9 mouse cellular contexts compared by ENCODE assay signal in genomic region chr3:102715839-102716238, GRCm38 (mm10). TPM values are rescaled to one million over a fixed set of nuclear protein-coding genes. Genes with fewer than 3 reads are reported as not detected.
DNase-seq lines count a peak whose midpoint lies in the region; ATAC-seq and TF ChIP-seq lines count a peak whose summit lies in the region.
"Had no signal": no experiment of that assay in that cellular context is flagged by ENCODE, and none has a peak within 500 bp of the region (broad histone marks: within the 10 kb centered on the region; RNA-seq: fewer than 3 reads in every experiment).

No protein-coding gene starts in this region.

- intact Hi-C loops in gastrocnemius, adult 2 months (cut with DNase I): loop anchor here (1.0 kb wide), 2 partner anchors 88 to 454 kb away; no protein-coding TSS in a partner anchor
- intact Hi-C loops in gastrocnemius, postnatal 14 days (cut with DNase I; ENCODE audit: low total_unique reads): loop anchor here (2.0 kb wide), 1 partner anchor 89 kb away; no protein-coding TSS in a partner anchor

- H3K4me2 ChIP-seq in kidney, postnatal 0 days (ENCODE audit: low read length): 0 out of 2 replicates have a peak overlapping the region, but pooled peaks have one; percentile 48
- H3K4me2 ChIP-seq in liver, embryonic 12.5 days: peak overlapping the region; percentile 62

- no peak overlapping the region for H3K4me3 ChIP-seq in gastrocnemius, adult 2 months
- no peak overlapping the region for H3K4me3 ChIP-seq in kidney, postnatal 0 days (replicated peaks; ENCODE audit: low read depth, low read length)
- peak overlapping the region; percentile 42 for H3K4me3 ChIP-seq in liver, embryonic 12.5 days

- no peaks in the 10 kb centered on the region for H3K27me3 ChIP-seq in kidney, postnatal 0 days (ENCODE audit: insufficient read depth, low read length)
- H3K27me3 ChIP-seq in liver, embryonic 12.5 days (replicated peaks): no peaks in the 10 kb centered on the region

- no peak for DNase-seq in gastrocnemius, adult 2 months
- DNase-seq in gastrocnemius, postnatal 14 days: no peak
- DNase-seq in kidney, postnatal 0 days (ENCODE audit: low spot score): no peak
- no peak for DNase-seq in kidney, postnatal 14 days
- DNase-seq in right cerebral cortex, adult 18-20 months: no peak
- DNase-seq in lung, postnatal 36 days: no peak
- DNase-seq: adrenal gland, postnatal 14 days had no signal

- H3K9ac ChIP-seq in kidney, postnatal 0 days (ENCODE audit: low read depth, low read length): no peak overlapping the region
- H3K9ac ChIP-seq in liver, embryonic 12.5 days: no peak overlapping the region

- H3K36me3 ChIP-seq in kidney, postnatal 0 days (ENCODE audit: insufficient read depth, low read length): no peaks in the 10 kb centered on the region
- H3K36me3 ChIP-seq in liver, embryonic 12.5 days: no peaks in the 10 kb centered on the region

- H3K4me1 ChIP-seq in kidney, postnatal 0 days (replicated peaks; ENCODE audit: insufficient read depth, low read length): no peaks in the 10 kb centered on the region
- H3K4me1 ChIP-seq in liver, embryonic 12.5 days: peaks cover 6% of the 10 kb centered on the region; the same call in 1 of the 2 replicates

- no peaks in the 10 kb centered on the region for H3K9me3 ChIP-seq in kidney, postnatal 0 days (replicated peaks; ENCODE audit: low read length)
- no peaks in the 10 kb centered on the region for H3K9me3 ChIP-seq in liver, embryonic 12.5 days (replicated peaks)

- no peak for TF ChIP-seq CTCF in gastrocnemius, adult 2 months (IDR thresholded peaks at IDR 0.05)
- TF ChIP-seq CTCF in kidney, postnatal 0 days (IDR thresholded peaks at IDR 0.05; ENCODE audit: low read depth): no peak

- 86% methylated on average over 8 of the region's 8 CpGs for WGBS in kidney, postnatal 0 days
- WGBS in liver, embryonic 12.5 days (ENCODE audit: insufficient replicate concordance): 65% methylated on average over 8 of the region's 8 CpGs

- no peak for ATAC-seq in kidney, postnatal 0 days (replicated peaks; ENCODE audit: low FRiP score, low read depth)
- no peak for ATAC-seq in liver, embryonic 12.5 days
- 0 out of 2 replicates have a peak, but pooled peaks have one; percentile 13 for ATAC-seq in monocyte, adult 5-6 weeks (replicated peaks; ENCODE audit: insufficient number of reproducible peaks, low FRiP score, low TSS enrichment, poor library complexity, severe bottlenecking)

- peak overlapping the region; percentile 83; the same call in 1 of the 2 replicates for H3K27ac ChIP-seq in gastrocnemius, adult 2 months
- H3K27ac ChIP-seq in kidney, postnatal 0 days: no peak overlapping the region
- no peak overlapping the region for H3K27ac ChIP-seq in liver, embryonic 12.5 days

RNA-seq across cellular contexts. Expression of gene Tspan2, which starts 18.5 kb away (rescaled TPM):
- 1 to 10 TPM; 4.3 to 5.2 TPM for total RNA-seq in gastrocnemius, adult 2 months (2021)
- 10 to 100 TPM; 11.2 to 14.4 TPM for total RNA-seq in gastrocnemius, postnatal 14 days (2021)
- 8.9 and 9.5 TPM in 2 replicates for polyA plus RNA-seq in kidney, postnatal 0 days (2015; fragmentation: Nextera tagmentation; extraction: Ambion mirVana)
- 2.8 and 3.4 TPM in 2 replicates for polyA plus RNA-seq in liver, embryonic 12.5 days (2016; fragmentation: Nextera tagmentation; extraction: Ambion mirVana)
- total RNA-seq in monocyte, adult 5-6 weeks (2017): 6.2 to 8.1 TPM (median 7.8 TPM) in 3 replicates
